Mouse (Mus musculus): ENCODE results near the gene Rab3c. TPM values are rescaled to one million over a fixed set of nuclear protein-coding genes. Genes with fewer than 3 reads are reported as not detected.

The Rab3c gene
- polyA plus RNA-seq, 1 experiment, result 0.41 TPM

DNA sequence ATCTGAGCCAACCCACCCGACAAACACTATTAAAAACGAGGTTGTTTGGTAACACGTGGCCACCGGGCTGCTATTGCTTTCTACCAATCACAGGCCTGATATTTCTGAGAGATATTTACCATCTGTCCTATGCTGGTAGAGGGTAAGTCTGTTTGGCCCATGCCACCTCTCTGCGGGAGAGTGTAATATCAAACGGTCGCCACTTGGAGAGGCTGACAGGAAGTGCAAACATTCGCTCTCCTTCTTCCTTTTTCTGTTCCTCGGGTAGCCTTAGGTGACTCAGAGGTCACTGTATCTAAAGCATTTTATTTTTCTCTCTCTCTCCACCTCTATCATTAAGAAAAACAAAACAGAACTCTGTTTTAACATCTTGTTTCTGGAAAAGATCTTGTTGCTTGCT lies 241.6 kb downstream of the Rab3c start:
- 65% methylated on average over 9 of the region's 9 CpGs for whole genome bisulfite sequencing
- no peak overlapping the region for H3K27ac ChIP-seq (ENCODE audit: insufficient read depth, low read depth, low read length)
- no peaks in the 10 kb centered on the region for H3K36me3 ChIP-seq (ENCODE audit: control insufficient read depth, insufficient read depth, low read length)
- H3K4me1 ChIP-seq (ENCODE audit: control insufficient read depth, insufficient read depth, insufficient read length, low read length), result no peaks in the 10 kb centered on the region
- no peaks in the 10 kb centered on the region for H3K27me3 ChIP-seq (ENCODE audit: control insufficient read depth, insufficient read depth, low read length)
- no peak overlapping the region for H3K4me3 ChIP-seq (ENCODE audit: low read depth, low read length)
- TF ChIP-seq POLR2A (IDR thresholded peaks at IDR 0.05; ENCODE audit: low read depth, low read length) (no peak), CTCF (IDR thresholded peaks at IDR 0.05; ENCODE audit: extremely low read depth, insufficient read length, insufficient replicate concordance, low read depth, low read length) (no peak)

DNA sequence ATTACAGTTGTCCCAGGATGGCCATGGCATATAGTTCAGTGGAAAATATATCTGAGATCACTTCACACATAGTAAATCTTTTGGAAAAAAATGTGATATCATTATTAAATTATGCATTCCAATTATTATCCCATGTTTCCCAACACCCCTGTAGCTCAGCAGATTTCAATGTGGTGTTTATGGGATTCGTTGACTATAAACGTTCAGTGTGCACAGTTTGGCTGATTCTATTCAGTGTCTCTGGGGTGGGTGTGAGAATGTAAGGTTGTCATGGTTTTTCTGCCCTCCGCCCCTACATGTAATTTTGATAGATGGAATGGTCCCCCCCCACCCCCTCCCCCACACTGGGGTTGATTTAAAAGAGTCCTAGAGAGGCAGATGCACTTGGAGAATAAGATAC lies 242.3 kb downstream of the Rab3c start:
- Histone ChIP-seq H3K4me1 (ENCODE audit: control insufficient read depth, insufficient read depth, insufficient read length, low read length) (no peaks in the 10 kb centered on the region), H3K27me3 (ENCODE audit: control insufficient read depth, insufficient read depth, low read length) (no peaks in the 10 kb centered on the region), H3K4me3 (ENCODE audit: low read depth, low read length) (no peak overlapping the region), H3K36me3 (ENCODE audit: control insufficient read depth, insufficient read depth, low read length) (no peaks in the 10 kb centered on the region), H3K27ac (ENCODE audit: insufficient read depth, low read depth, low read length) (no peak overlapping the region)
- 89% methylated on average over 3 of the region's 3 CpGs for WGBS
- no peak for TF ChIP-seq POLR2A (IDR thresholded peaks at IDR 0.05; ENCODE audit: low read depth, low read length)
- no peak for TF ChIP-seq CTCF (IDR thresholded peaks at IDR 0.05; ENCODE audit: extremely low read depth, insufficient read length, insufficient replicate concordance, low read depth, low read length)

GRCm38 (mm10) chr13:110034885-110035284 lies 245.9 kb downstream of the Rab3c start:
- Histone ChIP-seq H3K4me1 (ENCODE audit: control insufficient read depth, insufficient read depth, insufficient read length, low read length) (no peaks in the 10 kb centered on the region), H3K36me3 (ENCODE audit: control insufficient read depth, insufficient read depth, low read length) (no peaks in the 10 kb centered on the region), H3K27me3 (ENCODE audit: control insufficient read depth, insufficient read depth, low read length) (no peaks in the 10 kb centered on the region), H3K4me3 (ENCODE audit: low read depth, low read length) (no peak overlapping the region), H3K27ac (ENCODE audit: insufficient read depth, low read depth, low read length) (no peak overlapping the region)
- TF ChIP-seq CTCF (IDR thresholded peaks at IDR 0.05; ENCODE audit: extremely low read depth, insufficient read length, insufficient replicate concordance, low read depth, low read length), result no peak
- TF ChIP-seq POLR2A (IDR thresholded peaks at IDR 0.05; ENCODE audit: low read depth, low read length), result no peak
- 75% methylated on average over 6 of the region's 6 CpGs for WGBS

GRCm38 (mm10) chr13:110034041-110034440 lies 246.8 kb downstream of the Rab3c start:
- TF ChIP-seq POLR2A (IDR thresholded peaks at IDR 0.05; ENCODE audit: low read depth, low read length), result no peak
- no peak for TF ChIP-seq CTCF (IDR thresholded peaks at IDR 0.05; ENCODE audit: extremely low read depth, insufficient read length, insufficient replicate concordance, low read depth, low read length)
- WGBS, result 38% methylated on average over 7 of the region's 7 CpGs
- H3K27me3 ChIP-seq (ENCODE audit: control insufficient read depth, insufficient read depth, low read length), result no peaks in the 10 kb centered on the region

DNA sequence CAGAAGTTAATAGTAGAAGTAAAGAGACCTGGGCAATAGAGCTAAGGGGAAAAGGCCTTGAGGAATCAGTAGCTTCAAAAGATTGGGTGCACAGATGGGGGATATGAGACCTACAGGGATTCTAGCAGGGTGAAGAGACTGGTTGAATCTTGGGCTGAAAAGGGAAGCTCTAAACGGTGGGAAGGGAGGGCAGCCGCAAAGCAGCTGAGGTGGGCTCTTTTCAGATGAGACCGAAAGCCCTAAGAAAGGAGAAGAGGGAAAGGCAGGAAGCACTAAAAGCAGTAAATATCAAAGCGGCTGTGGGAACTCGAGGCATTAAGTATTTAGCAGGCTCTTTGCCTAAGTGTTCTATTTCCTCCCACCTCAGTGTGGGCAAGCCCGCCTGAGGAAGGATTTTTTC lies 248.9 kb downstream of the Rab3c start:
- 25% methylated on average over 6 of the region's 6 CpGs for WGBS
- no peak for TF ChIP-seq POLR2A (IDR thresholded peaks at IDR 0.05; ENCODE audit: low read depth, low read length)
- TF ChIP-seq CTCF (IDR thresholded peaks at IDR 0.05; ENCODE audit: extremely low read depth, insufficient read length, insufficient replicate concordance, low read depth, low read length), result no peak

More at GRCm38 (mm10) chr13:110034041-110034440, 246.8 kb downstream of the Rab3c start:
- H3K27ac ChIP-seq (ENCODE audit: insufficient read depth, low read depth, low read length), result no peak overlapping the region
- H3K4me3 ChIP-seq (ENCODE audit: low read depth, low read length), result no peak overlapping the region
- no peaks in the 10 kb centered on the region for H3K36me3 ChIP-seq (ENCODE audit: control insufficient read depth, insufficient read depth, low read length)
- H3K4me1 ChIP-seq (ENCODE audit: control insufficient read depth, insufficient read depth, insufficient read length, low read length), result no peaks in the 10 kb centered on the region

GRCm38 (mm10) chr13:110031061-110031460 lies 249.7 kb downstream of the Rab3c start:
- no peak for TF ChIP-seq POLR2A (IDR thresholded peaks at IDR 0.05; ENCODE audit: low read depth, low read length)
- TF ChIP-seq CTCF (IDR thresholded peaks at IDR 0.05; ENCODE audit: extremely low read depth, insufficient read length, insufficient replicate concordance, low read depth, low read length), result no peak
- Histone ChIP-seq H3K4me1 (ENCODE audit: control insufficient read depth, insufficient read depth, insufficient read length, low read length) (no peaks in the 10 kb centered on the region), H3K36me3 (ENCODE audit: control insufficient read depth, insufficient read depth, low read length) (no peaks in the 10 kb centered on the region), H3K27ac (ENCODE audit: insufficient read depth, low read depth, low read length) (no peak overlapping the region), H3K4me3 (ENCODE audit: low read depth, low read length) (no peak overlapping the region), H3K27me3 (ENCODE audit: control insufficient read depth, insufficient read depth, low read length) (no peaks in the 10 kb centered on the region)
- 67% methylated on average over 8 of the region's 8 CpGs for WGBS

More for the DNA sequence above, 248.9 kb downstream of the Rab3c start:
- Histone ChIP-seq H3K36me3 (ENCODE audit: control insufficient read depth, insufficient read depth, low read length) (no peaks in the 10 kb centered on the region), H3K27me3 (ENCODE audit: control insufficient read depth, insufficient read depth, low read length) (no peaks in the 10 kb centered on the region), H3K4me3 (ENCODE audit: low read depth, low read length) (no peak overlapping the region), H3K27ac (ENCODE audit: insufficient read depth, low read depth, low read length) (no peak overlapping the region), H3K4me1 (ENCODE audit: control insufficient read depth, insufficient read depth, insufficient read length, low read length) (no peaks in the 10 kb centered on the region)

- Histone ChIP-seq H3K27me3 (ENCODE audit: control insufficient read depth, insufficient read depth, low read length) (no peaks in the 10 kb centered on the region), H3K27ac (ENCODE audit: insufficient read depth, low read depth, low read length) (no peak overlapping the region), H3K36me3 (ENCODE audit: control insufficient read depth, insufficient read depth, low read length) (no peaks in the 10 kb centered on the region), H3K4me3 (ENCODE audit: low read depth, low read length) (no peak overlapping the region), H3K4me1 (ENCODE audit: control insufficient read depth, insufficient read depth, insufficient read length, low read length) (no peaks in the 10 kb centered on the region)
- 87% methylated on average over 10 of the region's 10 CpGs for WGBS
- TF ChIP-seq CTCF (IDR thresholded peaks at IDR 0.05; ENCODE audit: extremely low read depth, insufficient read length, insufficient replicate concordance, low read depth, low read length) (no peak), POLR2A (IDR thresholded peaks at IDR 0.05; ENCODE audit: low read depth, low read length) (no peak)
These were observed 256.2 kb downstream of the Rab3c start for GRCm38 (mm10) chr13:110024381-110025161.
